Mouse (Mus musculus): Measurements from ENCODE around the gene Josd2.

GRCm38 (mm10) chr7:44441180-44441579, 26.6 kb upstream of the Josd2 start:
- TF ChIP-seq CTCF (IDR thresholded peaks at IDR 0.05; ENCODE audit: insufficient read depth, low read depth, low read length) (no peak), POLR2A (IDR thresholded peaks at IDR 0.05; ENCODE audit: insufficient read depth, low read depth, low read length) (no peak)

Data from olfactory bulb, adult 2 months (tissue).